Mouse (Mus musculus): ENCODE results near the gene Cxcr3. TPM values are rescaled to one million over a fixed set of nuclear protein-coding genes. Genes with fewer than 3 reads are reported as not detected.

The Cxcr3 gene
- total RNA-seq, 2 experiments from 2014 or later, result not detected

Other genes with a start within 250 kb of the Cxcr3 start
- gene Taf1, start 201.5 kb downstream of the Cxcr3 start, total RNA-seq (2021), result 10 to 100 TPM; 17.5 to 17.6 TPM
- 10 to 100 TPM; 80.1 to 89.4 TPM for gene Ogt, start 94.2 kb downstream of the Cxcr3 start, total RNA-seq (2021)
- gene Gm4779, start 60.2 kb upstream of the Cxcr3 start, total RNA-seq (2021), result not detected
- gene 8030474K03Rik, start 60.4 kb upstream of the Cxcr3 start, total RNA-seq (2021), result not detected
- gene Nhsl2, start 115.1 kb upstream of the Cxcr3 start, total RNA-seq (2021), result 1 to 10 TPM; 6.2 to 7.8 TPM

Measured in heart, postnatal 14 days (tissue).